Mouse (Mus musculus) thymus, adult 2 months (tissue): ENCODE measurements around the gene Kars.
A peak's percentile ranks its signal among the peaks of the same experiment; 100 is the strongest.

Experiments used
- CTCF ChIP-seq: fragments of 200-500 bp; IDR thresholded peaks from 2 replicates; pipeline ENCODE4 v1.5.1; 2012; ENCODE audit warnings: mild to moderate bottlenecking, control low read depth, low read length, moderate library complexity, borderline replicate concordance; ENCODE audit not compliant: control insufficient read depth, poor library complexity, insufficient read depth; ENCODE audit errors: extremely low read depth
- POLR2A ChIP-seq: fragments of 200-500 bp; IDR thresholded peaks from 2 replicates; pipeline ENCODE4 v1.6.1; 2012; ENCODE audit warnings: mild to moderate bottlenecking, low read length, control low read depth, moderate library complexity; ENCODE audit not compliant: control insufficient read depth, poor library complexity, insufficient read depth; ENCODE audit errors: extremely low read depth

DNA sequence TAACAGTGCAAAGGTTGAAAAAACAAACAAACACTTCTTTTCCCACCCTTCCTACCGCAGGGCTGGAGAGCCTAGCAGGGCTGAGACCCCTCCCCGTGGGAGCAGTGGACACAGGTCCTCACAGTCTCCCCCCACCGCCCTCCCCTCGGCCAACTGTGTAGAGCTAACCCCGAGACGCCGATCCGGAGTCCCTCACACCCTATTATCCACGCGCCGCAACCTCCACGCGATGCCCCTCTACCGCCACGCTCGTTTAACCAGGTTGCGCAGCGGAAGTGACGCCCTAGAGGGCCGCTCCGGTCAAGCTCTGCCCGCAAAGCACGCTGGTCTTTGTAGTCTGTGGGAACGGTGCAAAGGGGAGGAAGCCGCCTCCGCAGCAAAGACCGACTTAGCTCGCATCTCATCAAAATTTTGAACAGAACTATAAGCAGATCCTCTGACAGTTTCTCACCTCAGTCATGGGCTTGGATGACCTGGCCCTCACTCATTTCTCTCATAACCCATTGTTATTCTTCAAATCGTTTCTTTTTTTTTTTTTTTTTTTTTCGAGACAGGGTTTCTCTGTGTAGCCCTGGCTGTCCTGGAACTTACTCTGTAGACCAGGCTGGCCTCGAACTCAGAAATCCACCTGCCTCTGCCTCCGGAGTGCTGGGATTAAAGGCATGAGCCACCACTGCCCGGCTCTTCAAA is 19.0 kb downstream of the Kars start, which contains the start of gene Adat1:
- peak; percentile 52; the same call in 1 of the 2 replicates for TF ChIP-seq CTCF
- TF ChIP-seq POLR2A, result 0 out of 2 replicates have a peak, but pooled peaks have one; percentile 39
